Mouse (Mus musculus) myocyte (in vitro differentiated cells): ENCODE data around the gene Wdr64.

ENCODE experiments used
- CEBPB ChIP-seq: IDR thresholded peaks from 2 replicates; pipeline ENCODE4 v1.6.1; 2011; ENCODE audit warnings: mild to moderate bottlenecking, moderate library complexity; ENCODE audit not compliant: poor library complexity, insufficient read depth, severe bottlenecking
- E2F4 ChIP-seq: IDR thresholded peaks from one replicate; pipeline ENCODE4 v1.6.1; 2011; ENCODE audit warnings: mild to moderate bottlenecking, control low read depth, moderate library complexity; ENCODE audit not compliant: insufficient read depth
- MAX ChIP-seq: IDR thresholded peaks from one replicate; pipeline ENCODE4 v1.6.1; 2011; ENCODE audit warnings: low read depth, mild to moderate bottlenecking, control low read depth
- MYOD1 ChIP-seq, 3 experiments: IDR thresholded peaks; one replicate each; pipeline ENCODE4 v1.6.1; 2011; ENCODE audit warnings: control low read depth in 2 of 3, low read depth in 2 of 3, mild to moderate bottlenecking in 2 of 3, moderate library complexity in 1 of 3; ENCODE audit not compliant: insufficient read length in 2 of 3, control insufficient read depth in 1 of 3
- POLR2A ChIP-seq: IDR thresholded peaks from one replicate; pipeline ENCODE4 v1.6.1; 2011; ENCODE audit warnings: low read depth, mild to moderate bottlenecking, control low read depth, moderate library complexity; ENCODE audit not compliant: insufficient read length
- POLR2AphosphoS2 ChIP-seq: IDR thresholded peaks from one replicate; pipeline ENCODE4 v1.6.1; 2011; ENCODE audit warnings: low read depth, control low read depth; ENCODE audit not compliant: insufficient read length
- SRF ChIP-seq: IDR thresholded peaks from one replicate; pipeline ENCODE4 v1.6.1; 2011; ENCODE audit warnings: low read depth; ENCODE audit not compliant: control insufficient read depth, insufficient read length
- TCF12 ChIP-seq: IDR thresholded peaks from one replicate; pipeline ENCODE4 v1.6.1; 2011; ENCODE audit warnings: mild to moderate bottlenecking, control low read depth; ENCODE audit not compliant: poor library complexity, insufficient read depth, severe bottlenecking
- TCF3 ChIP-seq: IDR thresholded peaks from one replicate; pipeline ENCODE4 v1.6.1; 2011; ENCODE audit warnings: low read depth, control low read depth; ENCODE audit not compliant: insufficient read length
- USF1 ChIP-seq: IDR thresholded peaks from one replicate; pipeline ENCODE4 v1.6.1; 2011; ENCODE audit warnings: low read depth, mild to moderate bottlenecking, control low read depth, moderate library complexity

- no peak for TF ChIP-seq MAX
- TF ChIP-seq POLR2A: no peak
- no peak for TF ChIP-seq TCF3
- no peak for TF ChIP-seq MYOD1 (IDR thresholded peaks at IDR 0.05; ENCODE audit: control insufficient read depth in 1 of 3, insufficient read length in 2 of 3, low read depth in 2 of 3)
- no peak for TF ChIP-seq E2F4
- TF ChIP-seq CEBPB: no peak
- no peak for TF ChIP-seq POLR2AphosphoS2
- no peak for TF ChIP-seq USF1
- TF ChIP-seq TCF12: no peak
- no peak for TF ChIP-seq SRF
These were observed at the start of gene Wdr64 for GRCm38 (mm10) chr1:175698293-175698692.
